Mouse (Mus musculus) ES-Bruce4 (cell line): ENCODE data around the gene Lyz1.

Experiments
- CTCF ChIP-seq: IDR thresholded peaks from one replicate; pipeline ENCODE4 v1.8.1; 2011; ENCODE audit warnings: low read depth, low read length
- EP300 ChIP-seq: IDR thresholded peaks from 2 replicates; pipeline ENCODE4 v1.6.1; 2011; ENCODE audit warnings: low read depth, low read length; ENCODE audit not compliant: insufficient read depth
- POLR2A ChIP-seq: IDR thresholded peaks from one replicate; pipeline ENCODE4 v1.8.1; 2011; ENCODE audit warnings: low read length; ENCODE audit not compliant: insufficient read depth

GRCm38 (mm10) chr10:117320571-117320981, 27.9 kb upstream of the Lyz1 start:
- TF ChIP-seq POLR2A = no peak
- no peak for TF ChIP-seq CTCF
- TF ChIP-seq EP300 = no peak
